Mouse (Mus musculus) kidney, adult 11 months (tissue): ENCODE results near the gene Rnase2a.
A peak's percentile ranks its signal among the peaks of the same experiment; 100 is the strongest.
"Not testable (repeated sequence)": the region's sequence is repeated elsewhere in the genome, so short reads cannot be mapped to it uniquely, and the experiment has no call there.

Experiments used
- DNase-seq: peaks from one replicate; pipeline ENCODE4 v3.0.0; 2022

The Rnase2a gene

GRCm38 (mm10) chr14:51256041-51256440, at the start of gene Rnase2a:
Gene Rnase2a (minus strand): TSS chr14:51256112.
- no peak for DNase-seq

- DNase-seq, result no peak
These were observed 35.6 kb upstream of the Rnase2a start for GRCm38 (mm10) chr14:51291505-51291904.

DNA sequence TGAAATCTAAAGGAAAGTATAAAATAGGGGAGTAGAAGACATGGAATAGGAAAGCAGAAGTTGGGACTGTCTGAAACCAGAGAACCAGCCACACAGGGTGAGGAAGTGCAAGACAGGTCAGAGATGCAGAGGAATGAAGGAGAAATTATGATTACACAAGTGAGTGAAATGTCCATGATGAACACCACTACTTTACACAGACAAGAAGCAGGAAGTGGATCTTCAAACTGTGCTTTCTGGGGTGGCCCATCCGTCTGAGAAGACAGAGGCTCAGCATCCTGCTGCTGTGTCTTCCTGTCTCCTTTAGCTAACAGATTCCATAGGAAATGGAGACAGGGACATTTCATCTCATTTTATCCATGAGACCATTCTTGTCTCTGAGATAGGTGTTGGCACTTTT, 22.6 kb upstream of the Rnase2a start:
- DNase-seq, result not testable (repeated sequence)

DNA sequence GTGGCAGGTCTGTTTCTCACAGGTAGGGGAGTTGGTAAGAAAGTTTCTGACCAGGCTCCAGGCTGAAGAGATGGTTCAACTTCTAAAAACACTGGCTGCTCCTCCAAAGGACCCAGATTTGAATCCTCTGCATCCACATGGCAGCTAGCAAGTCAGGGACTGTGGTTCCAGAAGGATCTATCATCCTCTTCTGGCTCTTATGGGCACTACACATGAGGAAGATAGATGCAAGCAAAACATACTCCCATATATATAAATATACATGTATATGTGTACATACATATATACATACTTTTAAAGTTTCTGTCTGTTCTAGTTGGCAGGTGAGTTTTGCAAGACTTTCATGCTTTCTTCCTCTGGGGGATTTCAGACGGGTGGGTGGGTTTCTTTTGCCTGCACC, 12.8 kb upstream of the Rnase2a start:
- DNase-seq, result no peak

DNA sequence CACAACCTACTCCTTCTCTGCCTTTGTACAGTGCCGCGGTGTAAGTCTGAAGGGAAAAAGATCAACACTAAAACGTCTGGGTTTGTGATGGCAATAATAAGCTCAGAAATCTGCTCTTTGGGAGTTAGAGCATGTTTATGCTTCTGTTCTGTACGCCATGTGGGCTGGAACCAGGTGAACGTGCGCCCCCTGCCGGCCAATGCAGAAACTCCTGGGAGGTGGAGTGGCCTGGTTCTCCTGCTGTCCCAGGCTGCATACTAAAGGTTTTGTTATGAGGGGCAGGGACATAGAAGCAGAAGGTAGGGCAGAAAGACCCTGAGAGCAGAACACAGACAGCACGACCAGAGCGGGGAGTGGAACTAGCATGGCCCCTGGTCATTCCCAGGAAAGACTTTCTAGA, 10.2 kb upstream of the Rnase2a start:
- peak; percentile 44 for DNase-seq

- DNase-seq, result no peak
These were observed 9.8 kb upstream of the Rnase2a start for GRCm38 (mm10) chr14:51265667-51266066.

DNA sequence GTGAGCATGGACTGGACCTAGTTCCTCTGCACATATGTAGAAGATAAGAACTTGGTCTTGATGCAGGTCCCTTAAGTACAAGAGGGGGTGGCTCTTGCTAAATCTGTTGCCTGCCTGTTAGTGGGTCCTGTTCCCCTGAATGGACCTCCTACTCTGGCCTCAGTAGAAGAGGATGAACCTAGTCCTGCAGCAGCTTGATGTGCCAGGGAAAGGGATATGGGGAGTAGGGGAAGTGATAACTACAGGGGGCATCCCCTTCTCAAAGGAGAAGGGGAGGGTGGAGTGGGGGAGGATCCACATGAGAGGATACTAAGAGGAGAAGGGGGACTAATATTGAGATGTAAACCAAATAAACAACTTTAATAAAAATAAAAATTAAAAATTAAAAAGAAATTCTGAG, 6.5 kb upstream of the Rnase2a start:
- no peak for DNase-seq

DNA sequence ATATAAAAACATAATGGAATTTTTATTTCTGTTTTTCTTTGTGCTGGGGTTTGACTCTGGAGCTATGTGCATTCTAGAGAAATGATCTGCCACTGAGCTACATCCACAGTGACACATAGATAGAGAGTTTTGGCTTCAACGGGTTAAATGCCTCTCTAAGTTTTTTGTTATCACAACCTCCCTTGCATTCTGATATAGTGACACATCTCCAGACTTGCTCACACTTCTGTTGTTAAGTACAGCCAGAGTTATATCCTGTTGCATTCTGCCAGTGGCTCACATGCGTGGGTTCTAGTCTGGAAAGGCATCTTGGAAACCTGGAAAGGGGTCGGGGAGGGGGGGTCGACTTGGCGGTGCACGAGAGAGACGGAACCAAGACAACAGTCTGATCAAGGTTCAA, 3.8 kb upstream of the Rnase2a start:
- DNase-seq, result no peak

GRCm38 (mm10) chr14:51253569-51253968, 2.3 kb downstream of the Rnase2a start:
- no peak for DNase-seq

GRCm38 (mm10) chr14:51252206-51252605, 3.7 kb downstream of the Rnase2a start:
- DNase-seq, result not testable (repeated sequence)

DNA sequence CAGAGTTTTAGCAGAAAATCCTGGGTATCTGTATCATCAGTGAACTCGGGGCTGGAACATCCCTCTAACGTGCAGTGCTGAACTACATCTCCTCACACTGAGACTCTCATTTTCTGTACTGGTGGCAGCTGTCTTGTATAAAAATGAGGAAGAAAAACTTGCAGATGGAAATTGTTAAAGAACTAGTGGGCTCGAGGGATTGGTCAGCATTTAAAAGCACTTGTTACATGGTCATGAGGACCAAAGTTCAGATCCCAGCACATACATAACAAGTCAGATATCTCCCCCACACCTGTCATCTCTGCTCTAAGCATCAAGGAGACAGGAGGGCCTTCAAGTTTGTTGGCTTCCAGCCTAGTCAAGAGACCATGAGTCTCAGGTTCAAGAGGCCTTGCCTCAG, 5.6 kb downstream of the Rnase2a start:
- DNase-seq, result no peak

DNA sequence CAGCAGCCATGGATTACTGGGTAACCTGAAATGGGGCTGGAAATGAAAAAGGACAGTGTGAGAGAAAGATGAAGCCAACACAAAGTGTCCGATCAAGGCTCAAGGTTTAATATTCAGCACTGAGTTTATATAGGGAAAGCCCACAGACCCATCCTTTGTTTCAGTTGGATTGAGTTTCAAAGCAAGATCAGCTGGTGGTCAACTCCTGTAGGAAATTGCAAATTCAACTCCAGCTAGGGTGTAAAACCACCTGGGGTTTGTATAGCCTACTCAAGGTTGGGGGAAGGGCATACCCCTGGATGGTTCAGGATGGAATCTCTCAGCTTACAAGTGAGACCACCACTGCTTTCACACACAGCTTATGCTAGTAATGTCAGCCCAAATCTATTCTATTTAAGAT, 8.2 kb downstream of the Rnase2a start:
- DNase-seq, result no peak

DNA sequence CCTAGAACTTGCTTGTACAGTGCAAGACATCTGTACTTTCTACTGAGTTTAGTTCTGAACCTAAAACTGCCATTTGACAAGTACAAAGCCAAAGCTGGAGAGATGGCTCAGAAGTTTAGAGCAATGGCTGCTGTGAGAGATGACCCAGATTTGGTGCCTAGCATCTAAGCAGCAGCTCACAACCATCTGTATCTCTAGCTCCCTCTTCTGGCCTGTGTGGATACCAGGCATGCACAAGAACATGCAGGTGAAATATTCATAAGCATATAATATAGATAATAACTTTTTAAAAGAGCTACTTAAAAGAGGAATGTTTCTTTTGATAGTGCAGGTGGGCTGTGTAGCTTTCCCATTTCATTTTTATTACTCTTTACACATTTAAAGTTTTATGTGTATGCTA, 15.0 kb downstream of the Rnase2a start:
- DNase-seq, result peak; percentile 13

- not testable (repeated sequence) for DNase-seq
These were observed 18.4 kb downstream of the Rnase2a start for GRCm38 (mm10) chr14:51237488-51237887.

DNA sequence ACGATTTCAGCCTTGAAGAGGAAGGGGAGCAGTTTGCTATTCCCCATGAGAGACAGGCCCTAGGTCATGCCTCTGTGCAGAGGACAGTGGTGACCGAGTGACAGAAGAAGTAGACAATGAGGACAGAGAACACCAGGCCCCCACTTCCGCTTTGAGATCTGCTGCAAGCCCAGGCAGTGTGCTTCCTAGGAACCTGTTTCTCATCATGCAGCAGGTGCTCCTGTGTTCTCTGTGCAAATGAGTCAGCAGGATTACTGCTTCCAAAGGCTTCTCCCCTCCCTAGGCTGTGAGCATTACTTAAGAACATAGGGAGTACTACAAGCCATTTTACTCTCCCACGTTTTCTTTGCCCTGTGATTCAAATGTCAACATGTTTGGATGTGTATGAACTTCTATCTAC, 26.3 kb downstream of the Rnase2a start:
- DNase-seq, result not testable (repeated sequence)

GRCm38 (mm10) chr14:51220075-51220474, 35.8 kb downstream of the Rnase2a start:
- not testable (repeated sequence) for DNase-seq
